Mouse (Mus musculus): ENCODE data around the gene Ctsa. TPM values are rescaled to one million over a fixed set of nuclear protein-coding genes. Genes with fewer than 3 reads are reported as not detected.
"Not testable (repeated sequence)": the region's sequence is repeated elsewhere in the genome, so short reads cannot be mapped to it uniquely, and the experiment has no call there.

The Ctsa gene
- polyA plus RNA-seq, 1 experiment from 2014 or later, result 178 TPM

- Histone ChIP-seq H3K4me2 (ENCODE audit: low read length) (peak overlapping the region; percentile 83), H3K27ac (replicated peaks in 1 of 2; ENCODE audit: control insufficient read depth in 1 of 2, insufficient read depth in 1 of 2, low read depth in 2 of 2, low read length in 2 of 2) (peak overlapping the region; percentile 97 to 98), H3K9ac (ENCODE audit: low read length) (peak overlapping the region; percentile 90), H3K27me3 (ENCODE audit: control insufficient read depth, insufficient read depth, low read length) (no peaks in the 10 kb centered on the region), H3K4me1 (ENCODE audit: control insufficient read depth in 2 of 2, insufficient read depth in 2 of 2, low read length in 2 of 2) (peaks cover 9 to 29% of the 10 kb centered on the region in 2 experiments; a peak in 3 of 4 replicates), H3K36me3 (ENCODE audit: control insufficient read depth, insufficient read depth, low read length) (peaks cover 51% of the 10 kb centered on the region), H3K4me3 (ENCODE audit: control insufficient read depth in 1 of 2, insufficient read depth in 1 of 2, low read depth in 1 of 2, low read length in 2 of 2) (peak overlapping the region; percentile 69 to 75), H3K9me3 (ENCODE audit: control insufficient read depth, low read length) (no peaks in the 10 kb centered on the region)
- no peak for ATAC-seq (ENCODE audit: insufficient number of reproducible peaks, insufficient read depth, low FRiP score, low read depth)
- WGBS, result 56% methylated on average over 16 of the region's 16 CpGs
These were observed 483 bp upstream of the Ctsa start for GRCm38 (mm10) chr2:164832032-164832747.

DNA sequence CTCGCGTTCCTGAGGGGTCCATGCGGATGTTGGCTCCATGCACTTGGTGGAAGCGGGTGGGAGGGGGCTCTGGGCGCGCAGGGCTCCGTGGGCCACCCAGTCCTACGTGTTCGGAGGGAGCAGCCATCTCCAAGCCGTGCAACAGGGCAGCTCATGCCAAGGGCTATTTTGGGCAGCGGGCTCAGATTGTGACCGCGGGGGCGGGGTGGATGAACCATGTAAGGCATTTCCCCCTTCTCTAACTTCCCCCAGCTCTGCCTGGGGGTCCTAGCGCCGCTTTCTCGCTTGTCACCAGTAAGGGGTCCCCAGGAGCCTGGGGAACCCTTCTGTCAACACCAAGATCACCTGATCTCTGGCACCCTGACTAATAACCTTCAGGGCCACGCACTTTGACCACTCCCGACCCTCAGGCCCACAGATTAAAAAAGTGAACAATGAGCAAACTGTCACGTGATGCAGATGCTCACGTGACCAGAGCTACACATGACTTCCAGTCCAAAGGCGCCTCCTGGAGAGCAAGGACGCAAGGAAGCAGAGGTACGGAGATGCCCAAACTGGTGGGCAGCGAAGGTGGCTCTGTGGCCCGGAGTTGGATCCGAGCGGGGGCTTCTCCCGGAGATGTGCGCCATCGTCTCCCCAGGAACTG, 764 bp downstream of the Ctsa start, which contains the start of gene Neurl2:
Gene Neurl2, minus strand, starts transcription at position 143 of the 646 bp plus-strand sequence.
- H3K4me1 ChIP-seq (ENCODE audit: control insufficient read depth in 2 of 2, insufficient read depth in 2 of 2, low read length in 2 of 2), result peaks cover 9 to 29% of the 10 kb centered on the region in 2 experiments; a peak in 3 of 4 replicates
- H3K27ac ChIP-seq (replicated peaks in 1 of 2; ENCODE audit: control insufficient read depth in 1 of 2, insufficient read depth in 1 of 2, low read depth in 2 of 2, low read length in 2 of 2), result peak within 1 kb of the TSS; percentile 97 to 98
- peak within 1 kb of the TSS; percentile 90 for H3K9ac ChIP-seq (ENCODE audit: low read length)
- peak; percentile 88 for ATAC-seq (ENCODE audit: insufficient number of reproducible peaks, insufficient read depth, low FRiP score, low read depth)
- H3K36me3 ChIP-seq (ENCODE audit: control insufficient read depth, insufficient read depth, low read length), result peaks cover 51% of the 10 kb centered on the region
- peak within 1 kb of the TSS; percentile 83 for H3K4me2 ChIP-seq (ENCODE audit: low read length)
- H3K4me3 ChIP-seq (ENCODE audit: control insufficient read depth in 1 of 2, insufficient read depth in 1 of 2, low read depth in 1 of 2, low read length in 2 of 2), result peak within 1 kb of the TSS; percentile 69 to 75
- no peaks in the 10 kb centered on the region for H3K9me3 ChIP-seq (ENCODE audit: control insufficient read depth, low read length)
- no peaks in the 10 kb centered on the region for H3K27me3 ChIP-seq (ENCODE audit: control insufficient read depth, insufficient read depth, low read length)
- 0% methylated on average over 31 of the region's 31 CpGs for WGBS

DNA sequence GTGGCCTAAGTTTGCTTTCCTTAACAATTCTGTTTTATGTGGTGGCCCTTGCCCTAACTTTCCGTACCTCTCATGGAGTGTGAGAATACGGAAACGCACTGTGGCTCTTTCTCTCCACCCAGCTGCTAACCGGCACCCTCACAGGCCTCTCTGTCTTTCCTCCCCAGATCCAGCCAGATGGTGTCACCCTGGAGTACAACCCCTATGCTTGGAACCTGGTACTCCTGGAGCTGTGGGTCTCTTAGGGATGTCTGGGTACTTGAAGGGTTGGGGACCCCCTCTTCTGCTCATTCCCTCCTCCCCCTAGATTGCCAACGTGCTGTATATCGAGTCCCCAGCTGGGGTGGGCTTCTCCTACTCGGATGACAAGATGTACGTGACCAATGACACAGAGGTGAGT, 1.9 kb downstream of the Ctsa start:
- Histone ChIP-seq H3K9ac (ENCODE audit: low read length) (peak overlapping the region; percentile 90), H3K4me1 (ENCODE audit: control insufficient read depth in 2 of 2, insufficient read depth in 2 of 2, low read length in 2 of 2) (peaks cover 9 to 29% of the 10 kb centered on the region in 2 experiments; a peak in 3 of 4 replicates), H3K9me3 (ENCODE audit: control insufficient read depth, low read length) (no peaks in the 10 kb centered on the region), H3K4me2 (ENCODE audit: low read length) (peak overlapping the region; percentile 83), H3K36me3 (ENCODE audit: control insufficient read depth, insufficient read depth, low read length) (peaks cover 52% of the 10 kb centered on the region), H3K27me3 (ENCODE audit: control insufficient read depth, insufficient read depth, low read length) (no peaks in the 10 kb centered on the region), H3K4me3 (ENCODE audit: control insufficient read depth in 1 of 2, insufficient read depth in 1 of 2, low read depth in 1 of 2, low read length in 2 of 2) (peak overlapping the region; percentile 69 to 75), H3K27ac (replicated peaks in 1 of 2; ENCODE audit: control insufficient read depth in 1 of 2, insufficient read depth in 1 of 2, low read depth in 2 of 2, low read length in 2 of 2) (peak overlapping the region in 1 of 2 experiments; percentile 97; a peak in 1 of 4 replicates)
- 40% methylated on average over 8 of the region's 8 CpGs for WGBS
- ATAC-seq (ENCODE audit: insufficient number of reproducible peaks, insufficient read depth, low FRiP score, low read depth), result no peak

DNA sequence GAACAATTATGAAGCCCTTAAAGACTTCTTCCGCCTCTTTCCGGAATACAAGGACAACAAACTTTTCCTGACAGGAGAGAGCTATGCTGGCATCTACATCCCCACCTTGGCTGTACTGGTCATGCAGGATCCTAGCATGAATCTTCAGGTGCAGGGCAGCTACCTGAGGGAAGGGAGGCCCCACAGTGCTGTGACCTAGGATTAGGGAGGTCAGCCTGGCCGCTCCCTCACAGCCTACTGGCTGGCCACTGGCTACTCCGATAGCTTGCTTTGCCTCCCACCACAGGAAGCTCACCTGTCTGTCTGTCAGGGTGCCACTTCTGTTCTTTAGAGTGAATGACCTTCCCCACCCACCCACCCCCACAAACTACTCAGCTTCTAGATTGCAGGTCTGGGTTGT, 2.5 kb downstream of the Ctsa start:
- H3K9ac ChIP-seq (ENCODE audit: low read length), result no peak overlapping the region; the same call in 1 of the 2 replicates
- H3K36me3 ChIP-seq (ENCODE audit: control insufficient read depth, insufficient read depth, low read length), result peaks cover 54% of the 10 kb centered on the region
- H3K27me3 ChIP-seq (ENCODE audit: control insufficient read depth, insufficient read depth, low read length), result no peaks in the 10 kb centered on the region
- H3K27ac ChIP-seq (replicated peaks in 1 of 2; ENCODE audit: control insufficient read depth in 1 of 2, insufficient read depth in 1 of 2, low read depth in 2 of 2, low read length in 2 of 2), result no peak overlapping the region
- peak overlapping the region in 1 of 2 experiments; percentile 75; a peak in 1 of 4 replicates for H3K4me3 ChIP-seq (ENCODE audit: control insufficient read depth in 1 of 2, insufficient read depth in 1 of 2, low read depth in 1 of 2, low read length in 2 of 2)
- peaks cover 9 to 29% of the 10 kb centered on the region in 2 experiments; a peak in 3 of 4 replicates for H3K4me1 ChIP-seq (ENCODE audit: control insufficient read depth in 2 of 2, insufficient read depth in 2 of 2, low read length in 2 of 2)
- ATAC-seq (ENCODE audit: insufficient number of reproducible peaks, insufficient read depth, low FRiP score, low read depth), result no peak
- H3K4me2 ChIP-seq (ENCODE audit: low read length), result peak overlapping the region; percentile 83
- H3K9me3 ChIP-seq (ENCODE audit: control insufficient read depth, low read length), result no peaks in the 10 kb centered on the region
- WGBS, result 98% methylated on average over 4 of the region's 4 CpGs

GRCm38 (mm10) chr2:164845782-164846181, 13.1 kb downstream of the Ctsa start:
- Histone ChIP-seq H3K27me3 (ENCODE audit: control insufficient read depth, insufficient read depth, low read length) (no peaks in the 10 kb centered on the region), H3K4me1 (ENCODE audit: control insufficient read depth in 2 of 2, insufficient read depth in 2 of 2, low read length in 2 of 2) (no peaks in the 10 kb centered on the region), H3K36me3 (ENCODE audit: control insufficient read depth, insufficient read depth, low read length) (peaks cover 4% of the 10 kb centered on the region; the same call in 1 of the 2 replicates), H3K27ac (replicated peaks in 1 of 2; ENCODE audit: control insufficient read depth in 1 of 2, insufficient read depth in 1 of 2, low read depth in 2 of 2, low read length in 2 of 2) (no peak overlapping the region), H3K4me2 (ENCODE audit: low read length) (no peak overlapping the region), H3K4me3 (ENCODE audit: control insufficient read depth in 1 of 2, insufficient read depth in 1 of 2, low read depth in 1 of 2, low read length in 2 of 2) (no peak overlapping the region), H3K9ac (ENCODE audit: low read length) (no peak overlapping the region), H3K9me3 (ENCODE audit: control insufficient read depth, low read length) (no peaks in the 10 kb centered on the region)
- ATAC-seq (ENCODE audit: insufficient number of reproducible peaks, insufficient read depth, low FRiP score, low read depth), result no peak
- WGBS, result 48% methylated on average over 3 of the region's 3 CpGs

DNA sequence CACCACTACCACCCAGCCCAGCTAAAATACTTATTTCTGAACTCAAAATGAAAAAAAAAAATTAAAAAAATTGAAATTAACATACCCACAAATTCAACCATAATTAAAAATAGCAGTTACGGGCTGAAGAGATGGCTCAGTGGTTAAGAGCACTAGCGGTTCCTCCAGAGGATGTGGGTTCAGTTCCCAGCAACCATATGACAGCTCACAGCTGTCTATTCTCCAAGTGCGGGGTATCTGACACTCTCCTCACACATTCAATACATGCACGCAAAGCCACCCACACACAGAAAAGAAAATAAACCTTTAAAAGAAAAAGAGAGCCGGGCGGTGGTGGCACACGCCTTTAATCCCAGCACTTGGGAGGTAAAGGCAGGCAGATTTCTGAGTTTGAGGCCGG, 17.4 kb downstream of the Ctsa start:
- Histone ChIP-seq H3K4me2 (ENCODE audit: low read length) (no peak overlapping the region), H3K27ac (replicated peaks in 1 of 2; ENCODE audit: control insufficient read depth in 1 of 2, insufficient read depth in 1 of 2, low read depth in 2 of 2, low read length in 2 of 2) (no peak overlapping the region), H3K27me3 (ENCODE audit: control insufficient read depth, insufficient read depth, low read length) (peaks cover 13% of the 10 kb centered on the region), H3K9me3 (ENCODE audit: control insufficient read depth, low read length) (no peaks in the 10 kb centered on the region), H3K36me3 (ENCODE audit: control insufficient read depth, insufficient read depth, low read length) (no peaks in the 10 kb centered on the region), H3K9ac (ENCODE audit: low read length) (no peak overlapping the region), H3K4me3 (ENCODE audit: control insufficient read depth in 1 of 2, insufficient read depth in 1 of 2, low read depth in 1 of 2, low read length in 2 of 2) (no peak overlapping the region), H3K4me1 (ENCODE audit: control insufficient read depth in 2 of 2, insufficient read depth in 2 of 2, low read length in 2 of 2) (no peaks in the 10 kb centered on the region)
- WGBS, result 86% methylated on average over 8 of the region's 8 CpGs
- no peak for ATAC-seq (ENCODE audit: insufficient number of reproducible peaks, insufficient read depth, low FRiP score, low read depth)

DNA sequence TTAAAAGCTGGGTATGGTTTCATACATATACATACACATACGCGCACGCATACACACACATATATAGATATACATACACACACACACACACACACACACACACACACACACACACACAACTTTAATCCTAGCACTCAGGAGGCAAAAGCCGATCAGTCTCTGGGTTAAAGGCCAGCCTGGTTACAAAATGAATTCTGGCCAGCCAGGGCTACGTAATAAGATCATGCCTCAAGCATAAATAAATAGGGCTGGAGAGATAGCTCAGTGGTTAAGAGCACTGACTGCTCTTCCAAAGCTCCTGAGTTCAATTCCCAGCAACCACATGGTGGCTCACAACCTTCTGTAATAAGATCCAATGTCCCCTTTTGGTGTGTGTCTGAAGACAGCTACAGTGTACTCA, 22.9 kb downstream of the Ctsa start:
- ATAC-seq (ENCODE audit: insufficient number of reproducible peaks, insufficient read depth, low FRiP score, low read depth); H3K36me3 ChIP-seq (ENCODE audit: control insufficient read depth, insufficient read depth, low read length); H3K9ac ChIP-seq (ENCODE audit: low read length); H3K9me3 ChIP-seq (ENCODE audit: control insufficient read depth, low read length); H3K4me2 ChIP-seq (ENCODE audit: low read length); H3K27ac ChIP-seq (replicated peaks in 1 of 2; ENCODE audit: control insufficient read depth in 1 of 2, insufficient read depth in 1 of 2, low read depth in 2 of 2, low read length in 2 of 2); H3K4me3 ChIP-seq (ENCODE audit: control insufficient read depth in 1 of 2, insufficient read depth in 1 of 2, low read depth in 1 of 2, low read length in 2 of 2): not testable (repeated sequence)
- WGBS, result 81% methylated on average over 5 of the region's 5 CpGs
- Histone ChIP-seq H3K27me3 (ENCODE audit: control insufficient read depth, insufficient read depth, low read length) (peaks cover 56% of the 10 kb centered on the region), H3K4me1 (ENCODE audit: control insufficient read depth in 2 of 2, insufficient read depth in 2 of 2, low read length in 2 of 2) (peaks cover 14 to 15% of the 10 kb centered on the region in 2 experiments)
